Mouse (Mus musculus): ENCODE measurements around the gene Spag9.

Spag9 gene

DNA sequence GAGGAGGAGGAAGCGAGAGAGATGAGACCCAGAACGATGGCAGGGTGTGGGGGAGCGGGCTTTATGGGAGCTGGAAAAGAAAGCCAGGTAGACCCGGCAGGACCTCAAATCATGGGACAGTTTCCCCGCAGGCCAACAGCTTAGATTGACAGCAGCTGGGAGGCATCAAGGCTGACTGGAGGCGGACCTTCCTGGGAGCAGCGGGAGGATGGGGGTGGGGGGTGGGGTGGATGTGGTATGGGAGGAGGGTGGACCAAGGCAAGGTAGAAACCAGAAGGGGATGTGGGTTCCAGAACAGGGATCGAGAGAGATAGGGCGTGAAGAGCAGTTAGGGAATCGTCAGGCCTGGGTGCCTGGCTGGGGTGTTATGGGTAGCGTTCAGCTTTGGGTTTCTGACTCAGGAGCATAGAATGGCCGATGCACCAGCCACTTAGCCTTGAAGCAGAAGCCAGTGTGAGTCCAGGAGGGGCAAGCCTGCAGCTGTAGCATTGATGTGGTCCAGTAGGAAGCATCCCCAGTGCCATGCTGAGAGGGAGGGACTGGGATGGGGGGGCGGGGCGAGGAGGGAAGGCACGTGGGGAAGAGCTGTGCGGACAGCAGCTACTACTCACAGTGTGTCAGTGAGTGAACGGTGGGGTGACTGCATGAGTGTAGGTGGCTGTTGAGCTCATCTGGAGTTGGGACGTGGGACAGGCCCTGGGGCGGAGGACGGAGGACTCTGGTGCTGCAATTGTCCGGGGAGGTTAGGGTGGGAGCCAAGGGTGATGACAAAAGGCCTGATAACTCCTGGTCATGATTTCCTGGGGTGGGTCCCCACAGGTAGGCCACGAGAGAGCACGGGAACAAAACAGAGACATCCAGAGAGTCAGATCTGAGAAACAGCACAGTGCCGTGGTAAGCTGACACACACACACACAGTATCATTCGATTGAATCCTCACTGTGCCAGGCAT, 154.9 kb downstream of the Spag9 start:
- DNase-seq (ENCODE audit: low spot score in 2 of 2), result no peak

DNA sequence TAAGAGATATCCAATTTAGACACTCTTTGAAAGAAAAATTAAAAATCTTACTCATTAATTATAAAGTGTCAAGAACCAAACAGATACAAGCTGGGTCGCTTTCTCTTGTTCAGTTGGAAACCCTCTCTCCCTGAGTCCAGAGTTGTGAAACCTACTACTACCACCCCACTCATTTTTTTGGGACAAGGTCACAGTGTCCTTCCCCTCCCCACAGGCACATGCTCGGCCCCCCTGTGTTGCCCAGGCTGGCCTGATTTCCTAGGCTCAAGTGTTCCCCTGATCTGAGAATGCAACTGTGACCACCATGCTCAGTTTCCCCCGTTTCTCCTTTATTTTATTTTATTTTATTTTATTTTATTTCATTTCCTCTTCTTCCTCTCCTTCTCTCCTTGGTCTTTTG, 158.3 kb downstream of the Spag9 start:
- no peak for DNase-seq (ENCODE audit: low spot score in 2 of 2)

DNA sequence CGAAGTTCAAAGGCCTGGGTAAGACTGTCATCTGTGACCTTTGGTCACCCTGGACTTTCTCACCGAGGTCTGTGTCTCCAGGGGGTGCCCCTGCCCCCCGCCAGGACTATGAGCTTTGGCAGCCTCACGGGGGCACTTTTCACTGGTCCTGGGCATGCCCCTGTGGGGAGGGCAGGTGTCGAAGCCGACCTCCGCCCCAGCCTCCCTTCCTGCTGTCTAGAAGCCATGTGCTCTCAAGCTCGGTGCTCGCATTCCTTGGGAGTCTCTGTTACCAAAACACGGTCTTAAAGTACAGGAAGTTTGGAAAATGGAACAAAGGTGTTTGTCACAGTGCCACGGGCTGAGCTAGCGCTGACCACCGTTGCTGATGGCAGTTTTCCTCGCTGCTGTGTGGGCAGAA, 162.6 kb downstream of the Spag9 start:
- DNase-seq (ENCODE audit: low spot score in 2 of 2), result peak in 1 of 2 experiments; percentile 35

DNA sequence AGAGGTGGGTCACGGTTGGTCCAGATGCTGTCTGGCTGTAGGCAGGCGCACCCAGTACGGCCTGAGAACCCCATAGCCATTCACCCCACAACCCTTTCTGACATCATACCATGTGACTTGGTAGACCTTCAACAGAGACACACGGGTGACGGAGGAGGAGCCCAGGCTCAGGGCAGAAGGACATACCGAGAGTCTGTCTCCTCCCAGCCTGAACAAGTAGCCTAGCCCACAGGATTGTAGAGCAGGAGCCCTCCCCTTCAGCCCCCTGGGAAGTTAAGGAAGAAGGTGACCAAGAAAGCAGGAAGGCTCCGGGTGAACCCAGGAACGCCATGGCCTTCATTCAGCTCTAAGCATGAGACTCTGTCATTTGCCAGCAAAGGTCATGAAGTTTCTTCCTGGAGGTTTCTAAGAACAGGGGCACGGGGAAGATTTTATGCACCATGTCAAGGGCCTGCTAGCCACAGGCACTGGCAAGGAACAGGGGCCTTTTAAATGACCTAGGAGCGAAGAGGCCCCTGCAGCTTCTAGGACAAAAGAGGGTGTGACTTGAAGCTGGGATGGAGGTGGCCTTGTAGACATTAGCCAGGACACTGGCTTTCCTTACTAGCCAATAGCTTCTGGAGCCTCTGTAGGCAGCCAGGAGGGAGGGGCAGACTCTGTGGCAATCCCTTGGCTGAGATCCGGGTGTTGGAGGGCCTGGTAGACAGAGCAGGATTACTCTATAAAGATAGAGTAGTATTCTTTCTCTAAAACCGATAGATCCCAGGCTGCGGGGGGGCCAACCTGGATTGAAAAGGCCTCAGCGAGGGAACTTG, 163.4 kb downstream of the Spag9 start:
- peak; percentile 46 to 49 for DNase-seq (ENCODE audit: low spot score in 2 of 2)

DNA sequence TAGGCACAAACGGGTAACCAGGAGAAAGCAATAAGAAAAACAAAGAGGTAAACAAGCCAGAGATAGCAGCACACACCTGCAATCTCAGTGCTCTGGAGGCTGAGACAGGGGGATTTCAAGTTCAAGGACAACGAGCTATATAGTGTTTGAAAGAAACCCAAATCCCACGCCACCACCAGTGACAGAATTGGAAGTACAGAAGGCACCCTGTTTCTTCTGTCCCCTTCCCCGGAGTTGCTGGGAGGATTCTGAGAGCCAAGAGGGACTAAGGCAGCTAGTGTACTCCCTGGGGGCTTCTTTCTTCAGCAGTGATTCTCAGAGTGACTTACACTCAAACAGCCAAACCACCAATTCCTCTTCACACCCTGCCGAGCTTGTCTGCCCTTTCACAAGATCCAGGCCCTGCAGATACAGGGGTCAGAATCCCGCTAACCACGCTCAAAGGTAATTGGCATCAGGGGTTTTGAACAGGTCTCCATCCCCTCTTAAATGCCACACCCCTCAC, 164.1 kb downstream of the Spag9 start:
- DNase-seq (ENCODE audit: low spot score in 2 of 2), result no peak

DNA sequence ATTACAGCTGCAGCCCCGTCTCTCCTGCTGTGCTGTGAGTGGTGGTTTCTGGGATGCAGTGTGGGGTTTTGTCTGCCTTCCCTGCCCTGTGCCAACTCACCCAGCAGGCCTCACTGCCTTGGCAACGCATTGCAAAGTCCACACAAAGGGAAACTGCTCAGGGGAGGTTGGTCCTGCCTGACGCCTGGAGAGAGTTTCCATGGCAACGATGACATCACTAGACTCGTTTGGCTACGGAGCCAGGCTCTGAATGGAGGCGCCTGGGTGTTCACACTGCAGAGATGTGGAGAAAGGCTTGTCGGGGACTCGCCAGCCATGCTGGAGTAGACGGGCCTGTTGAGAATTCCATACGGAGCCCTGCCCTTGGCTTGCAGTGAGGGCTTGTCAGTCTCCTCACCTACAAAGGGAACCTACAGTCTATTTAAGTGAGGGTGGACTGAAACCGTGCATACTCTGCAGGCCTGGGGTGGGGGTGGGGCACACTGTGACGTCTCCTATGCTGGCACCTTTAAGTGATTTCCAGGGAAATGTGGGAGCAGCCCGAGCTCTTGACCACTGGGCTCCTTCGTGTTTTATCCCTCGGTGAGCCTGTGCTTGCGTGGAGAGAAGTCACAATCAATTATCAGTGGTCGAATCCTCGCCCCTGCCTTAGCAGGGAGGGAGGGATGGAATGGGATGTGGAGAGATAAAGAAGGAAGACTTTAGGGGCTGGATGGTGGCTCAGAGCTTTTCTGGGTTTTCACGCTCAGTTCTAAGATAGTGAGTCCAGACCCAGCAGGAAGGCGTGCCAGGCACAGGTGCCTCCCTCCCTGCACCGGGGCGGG, 164.8 kb downstream of the Spag9 start:
- peak; percentile 84 to 90 for DNase-seq (ENCODE audit: low spot score in 2 of 2)

DNA sequence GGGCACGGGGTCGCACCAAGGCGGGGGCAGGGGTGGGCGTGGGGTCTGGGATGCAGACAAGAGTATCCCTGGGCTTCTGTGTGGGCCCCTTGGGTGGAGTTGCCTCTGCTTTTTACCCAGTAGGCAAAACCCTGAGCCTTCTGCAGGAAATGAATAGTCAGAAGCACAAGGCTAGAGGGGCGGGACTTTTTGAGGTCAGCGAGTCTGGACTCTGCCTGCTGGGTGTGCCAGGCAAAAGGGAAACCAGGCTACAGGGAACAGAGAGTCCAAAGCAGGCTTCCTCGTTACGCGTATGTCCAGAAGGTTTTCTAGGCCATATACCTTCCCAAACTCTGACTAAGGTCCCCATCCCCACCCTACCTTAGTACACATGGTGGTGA, 165.4 kb downstream of the Spag9 start:
- peak; percentile 68 to 71 for DNase-seq (ENCODE audit: low spot score in 2 of 2)

DNA sequence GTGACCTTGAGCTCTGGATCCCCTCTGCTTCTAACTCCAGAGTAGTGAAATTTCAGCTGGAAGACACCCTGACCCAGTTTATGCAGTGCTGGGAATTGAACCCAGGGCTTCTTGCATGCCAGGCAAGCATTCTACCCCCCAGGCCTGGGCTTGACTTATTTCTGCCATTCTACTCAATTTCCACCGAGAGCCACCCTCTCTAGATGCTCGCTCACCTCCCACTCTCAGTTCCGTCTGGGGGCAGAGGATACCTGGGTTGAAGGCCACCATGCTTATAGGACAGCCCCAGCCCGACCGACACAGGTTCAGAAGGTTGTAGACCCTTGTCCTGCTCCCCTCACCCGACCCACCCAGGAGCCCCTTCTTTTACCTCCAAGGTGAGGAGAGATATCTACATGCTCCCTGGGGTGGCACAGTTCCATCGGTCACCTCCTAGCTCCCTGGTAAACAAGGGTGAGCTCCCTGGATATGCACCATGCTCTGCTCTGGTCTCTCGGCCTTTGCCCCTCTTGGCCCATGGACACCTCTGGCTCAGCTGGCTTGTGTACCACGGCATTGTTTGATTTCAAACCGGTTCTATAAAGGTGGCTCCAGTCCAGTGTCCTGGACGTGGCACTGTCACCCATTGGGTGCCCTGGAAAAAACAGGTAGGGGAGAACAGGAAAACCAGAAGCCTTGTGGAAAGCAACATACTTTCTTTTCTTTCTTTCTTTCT, 166.1 kb downstream of the Spag9 start:
- no peak for DNase-seq (ENCODE audit: low spot score in 2 of 2)

DNA sequence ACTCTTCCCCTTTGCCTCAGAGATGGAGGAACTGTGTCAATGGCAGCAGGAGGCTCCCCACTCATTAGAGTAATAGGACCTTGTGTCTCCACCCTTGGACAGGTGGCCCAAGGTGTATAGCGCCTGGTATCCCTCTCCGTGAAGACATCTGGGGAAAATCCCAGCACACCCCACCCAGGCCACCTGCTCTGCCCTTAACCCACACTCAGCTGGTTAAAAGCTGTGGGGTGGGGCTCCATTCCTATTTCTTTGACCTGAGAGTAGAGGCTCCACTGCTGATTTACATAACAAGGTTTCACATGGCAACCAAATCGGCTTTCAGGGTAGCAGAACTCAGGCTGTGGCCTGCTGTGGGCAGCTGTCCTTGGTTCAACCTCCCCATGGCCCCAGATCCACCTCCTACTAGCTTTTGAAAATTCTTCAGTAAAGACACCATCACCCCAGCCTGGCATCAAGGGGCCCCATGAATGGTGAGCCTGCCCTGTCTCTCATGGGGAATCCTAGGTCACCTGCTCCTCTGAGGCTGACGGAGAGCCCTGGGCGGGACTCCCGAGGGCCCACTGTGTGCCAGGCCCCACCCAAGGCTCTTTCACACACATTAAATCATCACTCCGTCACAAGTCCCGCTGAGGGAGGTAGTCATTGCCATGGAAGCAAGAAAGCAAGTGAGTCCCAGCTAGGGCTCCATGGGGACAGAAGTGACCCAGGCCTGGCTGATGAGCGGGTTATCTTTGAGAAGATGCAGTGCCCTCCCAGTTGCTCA, 167.3 kb downstream of the Spag9 start:
- no peak for DNase-seq (ENCODE audit: low spot score in 2 of 2)

DNA sequence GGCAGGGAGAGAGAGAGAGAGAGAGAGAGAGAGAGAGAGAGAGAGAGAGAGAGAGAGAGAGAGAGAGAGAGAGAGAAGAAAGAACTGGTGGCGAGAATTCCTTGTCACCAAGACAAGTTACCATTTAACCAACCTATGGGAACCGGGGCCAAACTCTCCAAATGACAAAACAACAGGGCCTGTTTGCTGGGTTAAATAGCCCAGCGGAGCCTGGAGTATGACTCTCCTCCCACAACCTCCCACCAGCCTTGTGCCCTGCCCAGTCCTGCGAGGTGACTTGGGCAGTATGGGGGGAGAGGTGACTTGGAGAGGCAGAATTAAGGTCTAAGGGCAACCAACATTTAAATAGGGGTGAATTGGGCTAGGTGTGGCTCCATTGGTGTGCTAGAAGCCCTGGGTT, 169.9 kb downstream of the Spag9 start:
- DNase-seq (ENCODE audit: low spot score in 2 of 2), result no peak

DNA sequence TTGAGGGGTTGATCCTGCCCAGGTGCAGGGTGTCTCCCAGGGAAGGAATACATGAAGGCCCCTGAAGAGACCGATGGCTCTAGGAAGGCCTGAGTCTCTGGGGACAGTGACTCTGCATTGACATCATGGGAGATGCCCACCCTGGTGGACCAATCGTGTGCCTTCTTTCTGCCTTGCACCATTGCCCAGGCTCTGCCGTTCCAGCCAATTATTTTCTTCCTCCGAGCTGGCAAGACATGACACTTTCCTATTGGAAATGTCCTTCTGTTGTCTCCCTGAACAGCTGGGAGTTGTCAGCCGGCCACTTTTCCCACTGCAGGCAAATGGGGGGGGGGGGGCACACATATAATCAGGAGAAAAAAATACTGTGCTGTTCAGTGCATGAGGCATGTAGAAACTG, 172.3 kb downstream of the Spag9 start:
- no peak for DNase-seq (ENCODE audit: low spot score in 2 of 2)

DNA sequence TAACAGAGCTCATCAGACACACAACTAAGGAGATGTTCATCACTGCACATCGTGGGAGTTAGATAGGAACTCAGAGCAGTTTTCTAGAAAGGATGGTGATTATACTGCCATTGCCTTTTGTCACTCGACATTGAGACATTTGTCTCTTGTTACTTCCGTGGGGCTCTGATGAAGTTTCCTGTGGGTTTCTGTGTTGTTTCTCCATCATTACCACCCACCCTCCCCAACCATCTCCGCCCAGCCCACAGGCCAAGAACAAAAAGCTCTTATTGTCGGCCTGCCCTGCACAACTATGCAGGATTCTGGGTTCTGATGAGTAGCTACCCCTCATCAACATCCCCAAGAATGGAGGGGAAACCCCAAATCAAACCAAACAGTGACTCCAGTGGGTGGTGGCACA, 173.7 kb downstream of the Spag9 start:
- DNase-seq (ENCODE audit: low spot score in 2 of 2), result no peak

DNA sequence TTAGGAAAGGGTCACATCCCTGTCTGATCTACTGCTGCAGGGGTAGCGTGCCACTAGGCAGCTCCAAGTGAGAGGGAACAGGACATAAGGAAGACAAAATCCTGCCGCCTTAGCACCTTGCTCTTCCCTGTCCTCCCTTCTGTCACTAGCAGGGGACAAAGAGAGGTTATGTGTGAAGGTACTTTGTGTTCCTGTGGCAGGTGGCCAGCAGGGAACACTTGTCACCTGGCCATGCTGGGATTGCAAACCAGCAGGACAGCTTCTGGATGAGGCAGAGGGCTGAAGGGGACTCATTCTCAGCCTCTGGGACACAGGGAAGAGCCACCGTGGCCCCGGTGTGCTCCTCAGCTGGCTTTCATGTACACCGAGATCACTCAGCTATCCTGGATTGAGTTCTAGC, 175.8 kb downstream of the Spag9 start:
- no peak for DNase-seq (ENCODE audit: low spot score in 2 of 2)

DNA sequence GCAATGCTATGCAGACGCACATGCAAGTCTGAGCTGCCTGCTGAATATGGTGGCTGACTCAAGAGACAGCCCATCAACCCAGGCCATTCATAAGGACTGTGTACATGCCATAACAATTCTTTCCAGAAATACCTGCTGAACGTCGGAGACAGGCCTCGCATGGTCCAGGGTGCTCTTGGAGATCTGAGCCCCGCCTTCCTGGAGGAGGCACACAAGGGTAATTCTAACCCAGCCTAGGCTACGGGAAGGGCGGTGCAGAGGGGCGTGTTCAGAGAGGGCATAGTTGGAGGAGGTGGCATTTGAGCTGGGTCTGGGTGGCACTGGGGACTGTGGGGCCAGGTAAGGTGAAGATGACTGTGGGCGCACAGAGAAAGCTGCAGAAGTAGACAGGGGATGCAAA, 176.3 kb downstream of the Spag9 start:
- DNase-seq (ENCODE audit: low spot score in 2 of 2), result no peak

DNA sequence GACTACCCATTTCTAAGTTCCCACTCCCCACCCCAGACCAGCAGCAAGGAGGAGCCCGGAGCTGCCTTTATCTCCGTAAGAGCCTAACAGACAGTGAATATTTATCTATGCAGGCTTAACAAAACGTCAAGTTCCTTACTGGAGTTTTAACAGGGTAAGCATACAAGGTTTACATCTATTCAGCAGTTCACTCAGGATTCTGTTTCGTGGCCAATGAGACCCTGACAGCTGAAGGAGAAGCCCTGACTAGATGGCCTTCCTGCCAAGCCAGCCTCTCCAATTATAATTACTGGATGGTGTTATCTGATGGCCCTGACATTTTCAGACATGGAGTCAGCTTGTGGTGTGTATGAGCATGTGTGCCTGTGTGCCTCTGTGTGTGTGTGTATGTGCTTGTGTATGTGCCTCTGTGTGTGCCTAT, 177.8 kb downstream of the Spag9 start:
- DNase-seq (ENCODE audit: low spot score in 2 of 2), result no peak

DNA sequence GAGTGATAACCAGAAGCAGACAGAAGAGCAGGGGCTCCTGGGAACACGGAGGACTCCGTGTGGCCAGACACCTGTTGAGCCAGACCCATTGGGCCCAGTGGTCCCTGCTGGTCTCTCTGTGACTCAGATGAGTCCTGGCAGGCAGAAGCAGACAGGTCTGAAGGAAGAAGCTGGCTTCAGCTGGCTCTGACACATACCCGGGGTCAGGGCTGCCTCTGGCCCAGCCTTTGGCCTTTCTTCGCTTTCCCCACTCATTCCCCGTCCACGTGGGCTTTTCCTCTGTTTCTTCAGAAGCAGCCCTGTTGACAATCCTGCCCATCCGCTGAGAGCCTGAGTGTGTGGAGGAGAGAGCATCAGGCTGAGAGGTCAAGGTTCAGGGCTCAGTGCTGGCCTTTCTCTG, 179.4 kb downstream of the Spag9 start:
- no peak for DNase-seq (ENCODE audit: low spot score in 2 of 2)
